Mouse (Mus musculus) hematopoietic stem cell, adult 5-6 weeks (primary cell): ENCODE results near the gene Mpzl3. TPM values are rescaled to one million over a fixed set of nuclear protein-coding genes. Genes with fewer than 3 reads are reported as not detected.
"Not testable (repeated sequence)": the region's sequence is repeated elsewhere in the genome, so short reads cannot be mapped to it uniquely, and the experiment has no call there.

Source experiments
- ATAC-seq, 2 experiments: fragments of 125-278 bp in 1 of 2; replicated peaks in 1 of 2; 2 replicates each; pipeline ENCODE4 v1.8.0; 2016 to 2017; ENCODE audit warnings: inconsistent platforms in 2 of 2, mild to moderate bottlenecking in 2 of 2, moderate number of reproducible peaks in 2 of 2, low read depth in 1 of 2, moderate TSS enrichment in 1 of 2; ENCODE audit not compliant: low FRiP score in 2 of 2, poor library complexity in 2 of 2, severe bottlenecking in 2 of 2, insufficient read depth in 1 of 2, low TSS enrichment in 1 of 2
- total RNA-seq: library from RNA; stranded (forward); fragments of 172-1452, 232-1000 nt; gene quantifications from 2 replicates; pipeline ENCODE4 v1.2.3, GENCODE M21; 2017

Mpzl3 gene
- total RNA-seq: 0.19 and 0.99 TPM in 2 replicates

DNA sequence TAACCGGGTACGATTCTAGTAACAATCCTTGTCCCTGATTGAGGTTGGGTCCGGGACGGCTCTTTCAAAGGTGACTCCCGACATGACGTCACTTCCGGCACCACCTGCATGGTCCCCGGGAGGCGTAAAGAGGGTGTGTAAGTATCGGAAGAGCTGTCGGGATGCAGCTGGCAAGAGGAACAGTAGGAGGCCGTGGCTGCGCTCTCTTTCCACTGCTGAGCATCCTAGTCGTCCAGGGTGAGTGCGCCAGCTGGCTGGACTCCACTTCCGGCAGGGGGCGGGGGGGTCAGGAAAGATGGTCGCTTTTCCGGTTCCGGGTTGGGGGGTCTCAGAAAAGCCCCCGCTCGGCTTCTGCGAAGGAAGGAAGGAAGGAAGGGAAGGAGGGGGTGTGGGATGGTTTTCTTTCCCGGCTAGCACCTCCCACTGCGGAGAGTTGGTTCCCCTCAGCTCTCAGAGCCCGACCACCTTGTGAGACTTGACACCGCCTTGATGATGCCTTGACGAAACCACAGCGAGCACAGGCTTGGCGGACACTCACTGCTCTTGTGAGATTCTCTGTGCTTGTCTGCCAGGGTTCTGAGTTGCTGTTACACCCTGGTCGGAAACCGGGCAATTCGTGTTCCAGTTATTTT is at the start of gene Mpzl3:
Gene Mpzl3, plus strand, starts transcription at position 105 of the 632 bp plus-strand sequence.
- peak; percentile 68 to 71 for ATAC-seq

DNA sequence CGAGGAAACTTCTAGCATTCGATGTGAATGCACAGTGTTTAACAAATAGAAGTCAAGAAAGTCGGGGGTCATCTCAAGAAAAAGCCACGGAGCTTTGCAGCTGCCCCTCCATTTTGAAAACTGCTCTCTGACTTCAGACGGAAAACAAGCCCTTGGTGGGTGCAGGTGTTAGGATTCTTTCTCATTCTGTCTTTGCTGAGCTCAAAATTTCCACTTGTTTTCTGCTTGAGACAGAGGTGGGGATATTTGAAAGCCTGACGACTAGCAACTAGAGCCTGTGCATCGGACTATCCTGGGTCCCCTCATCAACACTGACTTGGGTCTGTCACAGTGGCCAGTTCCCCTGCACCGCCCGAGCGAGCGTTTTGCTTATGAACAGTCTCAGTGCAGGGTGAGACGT is 47.6 kb upstream of the Mpzl3 start:
- ATAC-seq: no peak

DNA sequence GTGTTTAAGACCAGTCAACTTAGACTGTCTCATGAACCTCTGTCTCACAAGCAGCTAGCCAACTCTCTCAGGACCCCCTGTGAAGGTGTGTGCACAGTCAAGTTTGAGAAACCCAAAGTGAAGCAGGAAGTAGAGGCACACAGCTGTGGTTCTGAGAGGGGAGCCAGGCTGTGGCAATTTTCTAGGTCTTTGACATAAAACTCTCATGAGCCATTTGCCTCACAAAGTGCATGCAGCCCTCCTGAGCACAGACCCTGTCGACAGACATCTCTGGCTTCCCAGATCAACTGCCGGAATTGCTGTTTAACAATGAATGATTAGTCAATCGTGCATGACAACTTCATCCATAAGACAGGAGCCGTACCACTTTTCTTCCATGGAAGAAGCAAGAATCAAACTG is 46.6 kb upstream of the Mpzl3 start:
- ATAC-seq: no peak

DNA sequence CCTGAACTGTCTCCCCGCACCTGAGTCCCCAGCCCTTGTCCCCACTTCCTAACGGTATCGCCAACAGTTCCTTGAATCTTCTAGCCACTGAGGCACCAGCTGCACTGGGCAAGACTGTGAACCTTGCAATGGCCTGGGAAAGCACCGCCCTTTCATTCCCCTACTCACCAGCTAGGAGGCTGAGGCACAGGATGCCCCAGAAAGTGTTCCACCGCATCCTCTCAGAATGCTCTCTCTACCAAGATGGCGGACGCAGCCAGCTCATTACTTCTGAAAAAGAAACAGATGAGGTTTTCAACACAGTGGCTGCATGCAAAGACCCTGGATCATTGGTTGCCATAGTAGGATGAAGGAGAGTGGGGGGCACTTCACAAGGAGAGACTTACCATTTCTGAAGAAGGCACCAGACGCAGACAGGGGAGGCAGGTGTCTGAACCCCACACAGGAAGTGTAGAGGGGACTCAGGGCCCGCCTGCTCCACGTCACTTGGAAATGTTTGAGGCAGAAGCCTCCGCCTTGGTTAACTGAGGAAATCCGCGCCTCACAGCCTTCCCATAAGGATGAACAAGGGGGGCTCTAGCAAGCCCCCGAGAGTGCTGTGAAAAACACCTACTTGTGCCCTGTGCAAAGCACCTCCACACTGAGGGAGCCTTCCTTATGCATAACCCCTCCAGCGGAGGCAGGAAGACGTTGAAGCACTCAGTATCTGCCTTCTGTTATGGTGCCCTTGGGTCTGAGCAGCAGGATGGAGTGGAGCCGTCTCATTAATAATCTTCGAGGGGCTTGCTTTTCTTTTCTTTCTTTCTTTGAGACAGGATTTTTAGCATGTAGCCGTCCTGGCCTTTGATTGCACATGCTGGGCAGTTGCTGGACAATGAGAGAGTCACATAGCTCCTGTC is 45.6 kb upstream of the Mpzl3 start, which contains the start of gene Cd3e:
Gene Cd3e, minus strand, starts transcription at position 448 of the 899 bp plus-strand sequence.
- ATAC-seq: no peak

DNA sequence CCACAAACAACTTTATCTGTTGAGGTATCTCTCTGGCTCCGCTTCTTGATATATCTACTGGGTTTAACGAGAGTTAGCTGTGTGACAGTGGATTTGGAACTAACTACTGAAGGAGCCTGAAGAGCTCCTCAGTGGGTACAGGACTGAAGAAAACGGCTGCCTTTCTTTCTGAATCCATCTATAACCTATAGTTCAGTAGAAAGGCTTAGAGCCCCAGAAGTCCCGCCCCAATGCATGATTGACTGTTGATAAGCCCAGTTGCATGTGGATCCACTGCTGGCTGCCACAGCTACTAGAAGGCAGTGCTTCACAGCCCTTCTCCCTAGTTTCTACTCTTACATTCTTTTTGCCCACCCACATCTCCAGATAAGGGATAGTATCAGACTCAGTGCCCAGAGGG is 44.5 kb upstream of the Mpzl3 start:
- no peak for ATAC-seq

DNA sequence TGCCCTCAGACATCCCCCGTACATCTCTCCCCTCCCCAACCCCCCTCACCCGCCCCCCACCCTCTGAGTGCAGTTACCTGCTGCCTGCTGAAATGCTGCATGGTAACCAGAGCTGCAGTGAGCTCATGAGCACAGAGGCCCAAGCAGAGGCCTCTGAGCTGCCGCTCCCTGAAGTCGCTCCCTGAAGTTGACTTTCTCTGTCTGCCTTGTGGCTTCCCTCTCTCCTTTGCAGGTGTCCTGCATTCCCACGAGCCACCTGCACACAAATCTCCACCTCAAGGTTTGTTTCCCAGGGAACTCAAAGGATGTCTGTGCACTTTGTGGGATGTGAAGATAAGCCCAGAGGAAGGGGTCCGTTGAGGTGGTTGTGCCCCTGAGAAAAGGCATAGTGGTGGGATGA is 43.7 kb upstream of the Mpzl3 start:
- no peak for ATAC-seq

DNA sequence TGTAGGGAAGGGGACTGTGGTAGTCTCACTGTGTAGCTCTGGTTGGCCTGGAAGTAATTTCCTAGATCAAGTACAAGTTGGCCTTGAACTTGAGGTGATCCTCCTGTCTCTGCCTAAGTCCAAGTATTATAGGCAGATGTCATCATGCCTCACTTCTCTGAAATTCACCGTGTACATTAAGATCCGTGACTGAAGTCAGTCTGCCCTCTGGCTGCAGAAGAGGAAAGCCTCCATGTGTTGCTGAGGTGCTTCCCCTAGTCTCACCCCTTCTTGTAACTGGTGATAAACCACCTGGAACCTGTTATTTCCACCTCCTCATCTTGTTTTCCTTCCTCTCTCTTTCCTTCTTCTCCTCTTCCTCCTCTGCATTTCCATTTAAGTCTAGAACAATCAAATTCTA is 40.1 kb upstream of the Mpzl3 start:
- peak in 1 of 2 experiments; percentile 27; a peak in 1 of 4 replicates for ATAC-seq

DNA sequence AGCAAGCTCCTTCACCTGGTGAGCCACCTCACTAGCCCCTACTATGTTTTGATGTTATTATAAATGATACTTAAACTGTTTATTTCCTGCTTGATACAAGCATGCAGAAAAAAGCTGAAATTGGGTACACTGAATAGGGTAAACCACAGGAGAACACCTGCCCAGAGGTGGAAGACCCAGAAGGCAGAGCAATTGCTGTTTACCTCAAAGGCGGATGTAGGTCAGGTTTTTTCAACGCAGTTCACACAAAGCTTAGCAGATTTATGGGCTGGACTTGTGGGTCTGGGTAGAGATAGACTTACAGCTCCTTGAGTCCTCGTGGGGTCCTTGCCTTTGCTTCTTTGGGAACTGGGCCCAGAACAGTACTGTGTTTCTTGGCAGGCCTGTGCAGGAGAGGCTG is 39.1 kb upstream of the Mpzl3 start:
- no peak for ATAC-seq

DNA sequence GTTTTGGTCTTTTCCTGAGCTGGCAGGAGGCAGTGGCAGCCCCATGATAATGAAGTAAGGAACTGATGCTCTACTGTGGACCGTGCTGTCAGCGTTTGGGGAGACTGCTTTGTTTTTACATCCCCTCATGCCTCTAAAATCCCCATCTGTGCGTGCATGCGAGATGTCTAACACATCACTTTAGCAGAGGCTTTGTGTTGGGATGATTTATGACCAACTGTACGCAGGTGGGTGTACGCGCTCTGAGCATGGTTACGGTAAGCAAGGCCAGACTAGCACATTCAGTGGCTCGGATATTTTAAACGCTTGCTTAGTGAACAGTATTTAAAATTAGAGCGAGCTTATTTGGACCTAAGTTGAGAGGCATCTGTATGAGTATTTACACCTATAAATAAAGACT is 37.0 kb upstream of the Mpzl3 start:
- no peak for ATAC-seq

DNA sequence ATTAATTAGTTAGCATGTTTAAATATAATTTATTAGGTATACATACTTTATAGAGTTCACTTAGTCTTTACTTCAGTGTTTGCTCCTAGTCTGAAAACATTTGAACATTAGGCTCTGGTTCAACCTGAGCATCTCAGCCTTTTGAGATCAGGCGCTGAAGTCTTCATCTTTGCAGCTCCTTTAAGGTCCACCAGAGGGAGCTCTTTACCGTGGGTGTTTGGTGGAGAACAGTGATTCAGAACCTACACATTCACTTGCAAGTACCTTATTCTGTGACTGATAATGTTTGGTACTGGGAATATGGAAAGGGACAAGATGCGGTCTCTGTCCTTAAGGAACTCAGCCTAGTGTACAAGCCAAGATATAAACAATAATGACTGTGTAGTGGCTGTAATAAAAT is 32.2 kb upstream of the Mpzl3 start:
- ATAC-seq: no peak

DNA sequence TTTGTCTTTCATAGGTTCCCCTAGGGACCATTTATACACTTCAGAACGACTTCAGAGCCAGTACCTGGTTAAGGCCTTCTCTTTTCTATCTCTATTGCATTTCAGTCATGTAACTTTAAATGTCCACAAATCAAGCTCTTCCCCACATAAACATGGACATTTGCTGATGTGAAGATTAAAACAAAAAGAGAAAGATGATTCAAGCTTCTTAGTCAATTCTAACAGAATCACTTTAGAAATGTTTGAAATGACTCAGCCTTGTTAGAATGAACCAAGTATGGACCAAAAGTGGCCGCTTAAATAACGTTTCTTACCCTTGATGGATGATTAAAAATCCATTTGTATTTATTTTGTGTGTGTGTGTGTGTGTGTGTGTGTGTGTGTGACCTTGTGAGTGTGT is 31.3 kb upstream of the Mpzl3 start:
- ATAC-seq: no peak

DNA sequence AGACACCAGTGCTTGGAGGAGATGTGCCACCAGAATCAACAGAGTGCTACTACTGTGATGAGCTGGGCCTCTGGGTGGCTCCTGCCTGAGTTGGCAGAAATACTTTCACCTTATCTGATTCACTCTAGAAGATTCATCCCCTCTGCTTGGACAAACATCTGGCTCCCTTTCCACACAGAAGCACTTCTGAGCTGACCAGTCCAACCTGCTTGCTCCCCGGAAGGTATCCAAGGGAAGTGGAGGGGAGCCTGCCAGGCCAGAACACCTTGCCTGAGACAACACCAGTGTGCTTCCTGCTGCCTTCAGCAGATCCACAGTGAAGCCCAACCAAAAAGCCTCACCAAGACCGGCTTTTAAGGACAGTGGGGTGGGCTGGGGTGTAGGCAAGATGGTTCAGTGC is 30.8 kb upstream of the Mpzl3 start:
- no peak for ATAC-seq

DNA sequence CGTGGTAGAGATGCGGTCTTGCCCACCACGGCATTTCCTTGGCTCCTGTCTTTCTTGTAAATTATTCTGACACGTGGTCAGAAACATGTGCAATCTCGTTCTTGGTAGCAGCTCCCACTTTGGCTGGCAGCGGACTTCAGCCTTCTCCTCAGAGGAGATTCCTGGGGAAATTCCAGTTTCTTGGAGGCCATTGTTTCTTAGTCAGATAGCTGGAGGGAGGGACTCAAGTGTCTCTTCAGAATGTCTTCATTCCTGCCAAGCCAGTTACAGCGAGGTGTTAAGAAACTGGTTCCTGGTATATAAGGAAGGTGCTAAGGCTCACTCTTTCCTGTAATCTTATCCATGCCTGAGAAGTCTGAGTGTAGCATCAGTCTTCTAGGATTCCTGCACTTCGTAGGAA is 27.6 kb upstream of the Mpzl3 start:
- ATAC-seq: no peak

DNA sequence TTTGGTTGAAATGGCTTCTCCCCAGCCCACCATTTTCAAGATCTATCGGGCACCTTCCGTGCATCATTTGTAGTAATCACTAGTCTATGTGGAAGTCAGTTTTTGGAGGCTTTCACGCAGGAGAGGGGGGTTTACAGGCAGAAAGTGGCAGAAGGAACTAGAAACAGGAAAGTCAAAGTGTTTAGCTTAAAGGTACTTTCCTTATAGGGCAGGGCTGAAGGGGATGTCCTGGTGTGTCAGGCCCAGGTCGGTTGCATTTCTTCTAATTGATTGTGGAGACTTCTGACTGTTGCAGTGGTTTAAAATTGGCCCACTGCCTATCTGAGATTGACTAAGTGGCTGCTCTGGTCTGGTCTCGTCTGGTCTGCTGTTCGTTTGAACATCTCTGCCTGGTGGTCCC is 24.6 kb upstream of the Mpzl3 start:
- no peak for ATAC-seq

DNA sequence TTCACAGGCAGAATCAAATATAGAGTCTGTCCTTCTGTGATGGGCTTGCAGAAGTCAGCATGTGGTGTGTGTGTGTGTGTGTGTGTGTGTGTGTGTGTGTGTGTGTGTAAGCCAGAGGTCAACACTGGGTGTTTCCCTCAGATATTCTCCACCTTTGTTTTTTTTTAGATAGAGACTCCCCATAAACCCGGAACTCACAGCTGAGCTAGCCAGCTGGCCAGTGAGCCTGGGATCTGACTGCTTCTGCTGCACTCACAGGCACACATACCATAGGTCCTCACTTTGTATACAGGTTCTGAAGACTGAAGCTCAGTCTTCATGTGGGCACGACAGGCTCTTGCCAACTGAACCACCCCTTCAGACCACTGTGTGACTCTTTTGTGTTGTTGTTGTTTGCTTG is 22.7 kb upstream of the Mpzl3 start:
- no peak for ATAC-seq

DNA sequence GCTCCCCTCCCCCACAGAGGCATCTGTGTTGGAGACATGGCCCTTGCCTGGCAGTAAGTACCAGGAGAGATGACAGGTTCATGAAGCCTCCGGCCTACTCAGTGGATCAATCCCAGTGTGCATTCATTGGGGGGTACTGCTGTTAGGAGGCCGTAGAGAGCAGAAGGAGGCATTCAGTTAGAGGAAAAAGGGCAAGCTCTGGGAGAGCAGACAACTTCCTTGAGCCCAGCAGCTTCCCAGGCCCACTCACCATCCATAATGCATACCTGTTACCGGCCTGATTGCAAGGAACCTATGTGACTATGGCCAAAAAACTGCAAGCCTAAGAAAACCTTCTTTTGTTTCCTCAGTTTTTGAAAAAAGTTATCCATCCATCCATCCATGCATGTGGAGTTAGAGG is 20.5 kb upstream of the Mpzl3 start:
- 0 out of 4 replicates have a peak, but pooled peaks of 1 of the 2 experiments have one; percentile 17 for ATAC-seq

DNA sequence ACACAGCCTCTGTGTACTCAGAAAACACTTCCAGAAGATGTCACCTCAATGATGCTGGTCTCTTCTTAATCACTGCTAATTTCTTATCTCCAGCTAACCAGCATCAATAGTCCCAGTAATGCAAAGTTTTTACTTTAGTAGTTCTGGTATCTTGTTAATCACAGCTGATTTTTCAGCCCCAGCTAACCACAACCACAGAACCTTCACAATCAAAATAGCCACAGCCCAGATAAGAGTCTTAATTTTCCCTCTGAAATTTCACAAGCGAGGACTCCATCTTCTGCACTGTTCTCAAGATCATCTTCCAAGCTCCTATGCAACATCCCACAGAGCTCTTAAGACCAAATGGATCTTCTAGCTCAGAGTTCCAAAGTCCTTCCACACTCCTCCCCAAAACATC is 17.2 kb upstream of the Mpzl3 start:
- not testable (repeated sequence) for ATAC-seq

DNA sequence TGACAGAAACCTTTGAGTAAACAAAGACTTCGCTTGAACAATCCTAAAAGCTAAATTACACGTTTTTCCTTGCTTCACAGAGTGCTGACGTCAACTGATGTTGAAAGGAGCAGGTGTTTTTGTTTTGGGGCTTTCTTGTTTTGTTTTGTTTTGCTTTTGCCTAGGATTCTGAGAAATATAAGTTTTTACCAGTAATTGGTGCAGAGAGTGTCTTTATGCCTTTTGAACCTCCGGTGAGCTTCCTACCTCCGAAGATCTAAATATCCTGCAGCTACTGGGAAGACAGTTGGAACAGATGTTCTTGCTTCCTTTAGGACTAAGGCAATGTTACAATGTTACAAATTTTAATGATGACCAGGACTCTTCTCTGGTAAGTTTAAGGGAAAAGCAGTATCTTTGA is 15.5 kb upstream of the Mpzl3 start, which contains the start of gene Mpzl2:
Gene Mpzl2, plus strand, starts transcription at position 301 of the 400 bp plus-strand sequence.
- no peak for ATAC-seq
